5 mouse cellular contexts compared by ENCODE assay signal in genomic region chr11:60886986-60887385, GRCm38 (mm10). TPM values are rescaled to one million over a fixed set of nuclear protein-coding genes. Genes with fewer than 3 reads are reported as not detected.
A peak's percentile ranks its signal among the peaks of the same experiment; 100 is the strongest.
DNase-seq lines count a peak whose midpoint lies in the region; ATAC-seq and TF ChIP-seq lines count a peak whose summit lies in the region.
"Not testable (repeated sequence)": the region's sequence is repeated elsewhere in the genome, so short reads cannot be mapped to it uniquely, and the experiment has no call there.

No protein-coding gene starts in this region.

- not testable (repeated sequence) for H3K4me3 ChIP-seq in MEL (ENCODE audit: control insufficient read depth in 1 of 2, insufficient read depth in 1 of 2, low read depth in 2 of 2, low read length in 2 of 2); heart, embryonic 12.5 days; midbrain, embryonic 11.5 days (ENCODE audit: low read depth, low read length)

- H3K4me1 ChIP-seq in MEL (ENCODE audit: control insufficient read depth in 1 of 2, insufficient read depth in 2 of 2, low read length in 2 of 2); midbrain, embryonic 11.5 days (ENCODE audit: control insufficient read depth, insufficient read depth, low read length): not testable (repeated sequence)
- H3K4me1 ChIP-seq in heart, embryonic 12.5 days (replicated peaks): peaks cover 26% of the 10 kb centered on the region

- DNase-seq in ES-CJ7 (ENCODE audit: low read depth, low spot score) (peak; percentile 87), ZHBTc4 (ENCODE audit: low read depth, low spot score) (peak; percentile 90)
- DNase-seq in MEL (ENCODE audit: low read depth, low spot score): not testable (repeated sequence)
- peak; percentile 59 for DNase-seq in midbrain, embryonic 11.5 days (ENCODE audit: low spot score, missing footprints)

- H3K36me3 ChIP-seq in MEL (ENCODE audit: control insufficient read depth in 1 of 2, insufficient read depth in 2 of 2, low read length in 2 of 2); heart, embryonic 12.5 days; midbrain, embryonic 11.5 days (ENCODE audit: control insufficient read depth, insufficient read depth, low read length): not testable (repeated sequence)

- H3K79me2 ChIP-seq in MEL (ENCODE audit: control insufficient read depth, insufficient read depth, low read length, poor library complexity): not testable (repeated sequence)

- not testable (repeated sequence) for H3K4me2 ChIP-seq in heart, embryonic 12.5 days; midbrain, embryonic 11.5 days

- not testable (repeated sequence) for TF ChIP-seq RAD21 in MEL (IDR thresholded peaks at IDR 0.05; ENCODE audit: low read depth, low read length)

- not testable (repeated sequence) for H3K9me3 ChIP-seq in MEL (replicated peaks; ENCODE audit: insufficient read depth, low read length); heart, embryonic 12.5 days (replicated peaks); midbrain, embryonic 11.5 days (ENCODE audit: control insufficient read depth, low read length)

- not testable (repeated sequence) for H3K27me3 ChIP-seq in MEL (ENCODE audit: control insufficient read depth in 1 of 2, insufficient read depth in 2 of 2, low read length in 2 of 2); heart, embryonic 12.5 days (replicated peaks); midbrain, embryonic 11.5 days (ENCODE audit: control insufficient read depth, insufficient read depth, low read length)

- ATAC-seq in heart, embryonic 12.5 days (ENCODE audit: insufficient number of reproducible peaks, low FRiP score); midbrain, embryonic 11.5 days (ENCODE audit: low FRiP score): not testable (repeated sequence)

- not testable (repeated sequence) for H3K27ac ChIP-seq in MEL (ENCODE audit: control insufficient read depth, low read depth, low read length); midbrain, embryonic 11.5 days (ENCODE audit: low read depth, low read length)
- peak overlapping the region; percentile 18; the same call in 1 of the 2 replicates for H3K27ac ChIP-seq in heart, embryonic 12.5 days (ENCODE audit: poor library complexity, severe bottlenecking)

- not testable (repeated sequence) for TF ChIP-seq EP300 in MEL (IDR thresholded peaks at IDR 0.05; ENCODE audit: low read depth in 1 of 2, low read length in 2 of 2)

- 82% methylated on average over 3 of the region's 3 CpGs for WGBS in heart, embryonic 12.5 days
- WGBS in midbrain, embryonic 11.5 days: 82% methylated on average over 2 of the region's 3 CpGs

- not testable (repeated sequence) for TF ChIP-seq POLR2A in MEL (IDR thresholded peaks at IDR 0.05; ENCODE audit: control insufficient read depth in 1 of 2, insufficient read depth in 1 of 2, low read depth in 1 of 2, low read length in 2 of 2, poor library complexity in 1 of 2)

- not testable (repeated sequence) for H3K9ac ChIP-seq in MEL (ENCODE audit: control insufficient read depth, low read depth, low read length, poor library complexity, severe bottlenecking); heart, embryonic 12.5 days; midbrain, embryonic 11.5 days (ENCODE audit: low read length)

- TF ChIP-seq CTCF in MEL (IDR thresholded peaks at IDR 0.05 in 2 of 3, conservative IDR thresholded peaks at IDR 0.05 in 1 of 3; ENCODE audit: control insufficient read depth in 1 of 3, insufficient read depth in 1 of 3, low read depth in 2 of 3, low read length in 3 of 3, poor library complexity in 1 of 3, severe bottlenecking in 1 of 3): not testable (repeated sequence)

TF ChIP-seq in MEL, 35 proteins besides CTCF, POLR2A, EP300 and RAD21:
- TF ChIP-seq TBP (IDR thresholded peaks at IDR 0.05; ENCODE audit: low read depth, low read length): 0 out of 2 replicates have a peak, but pooled peaks have one; percentile 45

RNA-seq across cellular contexts. Expression of gene Tmem11, which starts 7.9 kb away (rescaled TPM):
- total RNA-seq in MEL (2012; rRNA removed): 90.7 and 125 TPM in 2 replicates
- polyA plus RNA-seq in MEL (2012; ENCODE audit: insufficient read depth in 1 of 2, insufficient read length in 2 of 2, low read depth in 1 of 2, low replicate concordance in 2 of 2, missing spikeins in 1 of 2): 100 to 1,000 TPM in 1 of 2 experiments, not detected in 1; 117 TPM
- polyA plus RNA-seq in heart, embryonic 12.5 days (2016; fragmentation: Nextera tagmentation; extraction: Ambion mirVana): 52.6 and 53.9 TPM in 2 replicates
- 60.2 and 67.2 TPM in 2 replicates for polyA plus RNA-seq in midbrain, embryonic 11.5 days (2014; fragmentation: Nextera tagmentation; extraction: Ambion mirVana)

RNA-seq across cellular contexts. Expression of gene Natd1, which starts 27.6 kb away (rescaled TPM):
- 3.0 and 3.9 TPM in 2 replicates for total RNA-seq in MEL (2012; rRNA removed)
- 10 to 100 TPM in 1 of 2 experiments, not detected in 1; 10.9 TPM for polyA plus RNA-seq in MEL (2012; ENCODE audit: insufficient read depth in 1 of 2, insufficient read length in 2 of 2, low read depth in 1 of 2, low replicate concordance in 2 of 2, missing spikeins in 1 of 2)
- 22.1 and 25.5 TPM in 2 replicates for polyA plus RNA-seq in heart, embryonic 12.5 days (2016; fragmentation: Nextera tagmentation; extraction: Ambion mirVana)
- polyA plus RNA-seq in midbrain, embryonic 11.5 days (2014; fragmentation: Nextera tagmentation; extraction: Ambion mirVana): 18.3 and 24.3 TPM in 2 replicates

RNA-seq across cellular contexts. Expression of gene Map2k3, which starts 44.8 kb away (rescaled TPM):
- total RNA-seq in MEL (2012; rRNA removed): 69.2 and 73.2 TPM in 2 replicates
- polyA plus RNA-seq in MEL (2012; ENCODE audit: insufficient read depth in 1 of 2, insufficient read length in 2 of 2, low read depth in 1 of 2, low replicate concordance in 2 of 2, missing spikeins in 1 of 2): 100 to 1,000 TPM; 111 to 132 TPM
- 77.6 and 78.5 TPM in 2 replicates for polyA plus RNA-seq in heart, embryonic 12.5 days (2016; fragmentation: Nextera tagmentation; extraction: Ambion mirVana)
- 34.2 and 37.4 TPM in 2 replicates for polyA plus RNA-seq in midbrain, embryonic 11.5 days (2014; fragmentation: Nextera tagmentation; extraction: Ambion mirVana)

RNA-seq across cellular contexts. Expression of gene Dhrs7b, which starts 56.6 kb away (rescaled TPM):
- total RNA-seq in MEL (2012; rRNA removed): 67.8 and 81.5 TPM in 2 replicates
- 10 to 100 TPM; 49.5 to 94.7 TPM for polyA plus RNA-seq in MEL (2012; ENCODE audit: insufficient read depth in 1 of 2, insufficient read length in 2 of 2, low read depth in 1 of 2, low replicate concordance in 2 of 2, missing spikeins in 1 of 2)
- 31.6 and 33.4 TPM in 2 replicates for polyA plus RNA-seq in heart, embryonic 12.5 days (2016; fragmentation: Nextera tagmentation; extraction: Ambion mirVana)
- 25.9 and 27.2 TPM in 2 replicates for polyA plus RNA-seq in midbrain, embryonic 11.5 days (2014; fragmentation: Nextera tagmentation; extraction: Ambion mirVana)
